Mouse (Mus musculus): Measurements from ENCODE around the gene Fat1.

DNA sequence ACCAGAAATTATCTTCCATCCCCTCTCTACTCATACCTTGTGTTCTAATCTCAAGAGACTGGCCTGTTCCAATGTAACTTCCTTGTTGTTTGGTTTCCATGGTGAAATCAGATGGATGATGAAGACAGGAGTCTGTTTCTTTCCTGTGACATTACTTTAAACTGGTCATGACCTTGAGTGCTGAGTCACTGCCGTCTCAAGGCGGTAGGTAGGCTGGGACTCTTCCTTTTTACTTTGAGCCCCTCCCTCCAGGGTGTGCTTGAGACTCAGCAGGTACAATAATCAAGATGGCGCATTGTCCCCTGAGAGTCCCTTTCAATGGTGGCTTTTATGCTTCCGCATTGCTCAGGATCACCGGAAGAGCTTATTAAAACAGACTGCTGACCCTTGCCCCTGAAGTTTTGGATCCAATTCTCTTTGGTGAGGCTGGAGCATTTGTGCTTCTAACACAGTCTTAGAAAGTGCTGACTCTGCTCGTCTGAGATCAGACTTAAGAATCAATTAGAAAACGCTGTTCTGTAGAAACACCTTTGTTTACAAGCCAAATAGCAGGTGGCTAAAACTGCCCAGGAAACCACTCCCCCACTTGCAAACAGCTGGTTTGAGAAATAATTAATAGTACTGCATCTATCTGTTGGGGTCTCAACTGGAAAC lies 14.7 kb upstream of the Fat1 start:
- TF ChIP-seq CTCF (IDR thresholded peaks at IDR 0.05; ENCODE audit: low read depth, low read length) (no peak), TAL1 (conservative IDR thresholded peaks at IDR 0.05; ENCODE audit: low read depth, low read length) (no peak)
